Mouse (Mus musculus): ENCODE results near the gene Mcemp1. TPM values are rescaled to one million over a fixed set of nuclear protein-coding genes. Genes with fewer than 3 reads are reported as not detected.

The Mcemp1 gene
- polyA plus RNA-seq, 1 experiment from 2014 or later = 0.28 TPM

- Histone ChIP-seq H3K27me3 (ENCODE audit: control insufficient read depth, insufficient read depth, low read length) (no peaks in the 10 kb centered on the region), H3K4me2 (ENCODE audit: low read depth, low read length) (peak within 1 kb of the TSS; percentile 64), H3K4me3 (ENCODE audit: low read depth, low read length) (peak within 1 kb of the TSS; percentile 93), H3K4me1 (ENCODE audit: control insufficient read depth, insufficient read depth, low read length) (no peaks in the 10 kb centered on the region), H3K27ac (replicated peaks; ENCODE audit: low read depth, low read length) (peak within 1 kb of the TSS; percentile 87), H3K36me3 (replicated peaks; ENCODE audit: control insufficient read depth, insufficient read depth, low read depth, low read length) (peaks cover 9% of the 10 kb centered on the region), H3K9ac (replicated peaks; ENCODE audit: low read length) (peak within 1 kb of the TSS; percentile 94), H3K9me3 (replicated peaks; ENCODE audit: control insufficient read depth, low read length) (no peaks in the 10 kb centered on the region)
- DNase-seq (ENCODE audit: low spot score) (peak; percentile 95), ATAC-seq (replicated peaks; ENCODE audit: insufficient number of reproducible peaks, low FRiP score, low TSS enrichment, low read depth) (peak; percentile 81)
- WGBS = under 1% methylated on average over 61 of the region's 61 CpGs
These were observed 10.8 kb downstream of the Mcemp1 start, which contains the start of gene Trappc5 for GRCm38 (mm10) chr8:3676131-3676992. TSS of gene Trappc5 (plus strand) at chr8:3676299.

GRCm38 (mm10) chr8:3676993-3677579 lies 11.5 kb downstream of the Mcemp1 start:
- Histone ChIP-seq H3K4me1 (ENCODE audit: control insufficient read depth, insufficient read depth, low read length) (no peaks in the 10 kb centered on the region), H3K27me3 (ENCODE audit: control insufficient read depth, insufficient read depth, low read length) (no peaks in the 10 kb centered on the region), H3K4me3 (ENCODE audit: low read depth, low read length) (peak overlapping the region; percentile 93), H3K27ac (replicated peaks; ENCODE audit: low read depth, low read length) (peak overlapping the region; percentile 87; the same call in 1 of the 2 replicates), H3K9me3 (replicated peaks; ENCODE audit: control insufficient read depth, low read length) (no peaks in the 10 kb centered on the region), H3K36me3 (replicated peaks; ENCODE audit: control insufficient read depth, insufficient read depth, low read depth, low read length) (peaks cover 9% of the 10 kb centered on the region), H3K9ac (replicated peaks; ENCODE audit: low read length) (peak overlapping the region; percentile 94), H3K4me2 (ENCODE audit: low read depth, low read length) (peak overlapping the region; percentile 64)
- ATAC-seq (replicated peaks; ENCODE audit: insufficient number of reproducible peaks, low FRiP score, low TSS enrichment, low read depth) (no peak), DNase-seq (ENCODE audit: low spot score) (peak; percentile 18)
- 6% methylated on average over 15 of the region's 15 CpGs for WGBS

- no peak overlapping the region for H3K4me3 ChIP-seq (ENCODE audit: low read depth, low read length)
- no peaks in the 10 kb centered on the region for H3K27me3 ChIP-seq (ENCODE audit: control insufficient read depth, insufficient read depth, low read length)
- H3K9me3 ChIP-seq (replicated peaks; ENCODE audit: control insufficient read depth, low read length) = no peaks in the 10 kb centered on the region
- no peaks in the 10 kb centered on the region for H3K4me1 ChIP-seq (ENCODE audit: control insufficient read depth, insufficient read depth, low read length)
- no peak overlapping the region for H3K27ac ChIP-seq (replicated peaks; ENCODE audit: low read depth, low read length)
- WGBS = 96% methylated on average over 23 of the region's 23 CpGs
- no peak overlapping the region for H3K9ac ChIP-seq (replicated peaks; ENCODE audit: low read length)
- ATAC-seq (replicated peaks; ENCODE audit: insufficient number of reproducible peaks, low FRiP score, low TSS enrichment, low read depth) (no peak), DNase-seq (ENCODE audit: low spot score) (no peak)
- H3K4me2 ChIP-seq (ENCODE audit: low read depth, low read length) = no peak overlapping the region
- peaks cover 9% of the 10 kb centered on the region for H3K36me3 ChIP-seq (replicated peaks; ENCODE audit: control insufficient read depth, insufficient read depth, low read depth, low read length)
These were observed 13.3 kb downstream of the Mcemp1 start for GRCm38 (mm10) chr8:3678831-3679230.

- no peak overlapping the region for H3K27ac ChIP-seq (replicated peaks; ENCODE audit: low read depth, low read length)
- H3K27me3 ChIP-seq (ENCODE audit: control insufficient read depth, insufficient read depth, low read length) = no peaks in the 10 kb centered on the region
- H3K36me3 ChIP-seq (replicated peaks; ENCODE audit: control insufficient read depth, insufficient read depth, low read depth, low read length) = peaks cover 9% of the 10 kb centered on the region
- no peaks in the 10 kb centered on the region for H3K4me1 ChIP-seq (ENCODE audit: control insufficient read depth, insufficient read depth, low read length)
- DNase-seq (ENCODE audit: low spot score) (no peak), ATAC-seq (replicated peaks; ENCODE audit: insufficient number of reproducible peaks, low FRiP score, low TSS enrichment, low read depth) (no peak)
- no peak overlapping the region for H3K4me2 ChIP-seq (ENCODE audit: low read depth, low read length)
- 95% methylated on average over 23 of the region's 23 CpGs for WGBS
- no peak overlapping the region for H3K9ac ChIP-seq (replicated peaks; ENCODE audit: low read length)
- no peaks in the 10 kb centered on the region for H3K9me3 ChIP-seq (replicated peaks; ENCODE audit: control insufficient read depth, low read length)
- no peak overlapping the region for H3K4me3 ChIP-seq (ENCODE audit: low read depth, low read length)
These were observed 13.7 kb downstream of the Mcemp1 start for GRCm38 (mm10) chr8:3679236-3679635.

GRCm38 (mm10) chr8:3679656-3680055 lies 14.1 kb downstream of the Mcemp1 start:
- DNase-seq (ENCODE audit: low spot score) = no peak
- WGBS = 94% methylated on average over 5 of the region's 5 CpGs
- H3K27me3 ChIP-seq (ENCODE audit: control insufficient read depth, insufficient read depth, low read length) = no peaks in the 10 kb centered on the region
- no peak overlapping the region for H3K4me2 ChIP-seq (ENCODE audit: low read depth, low read length)
- no peak overlapping the region for H3K27ac ChIP-seq (replicated peaks; ENCODE audit: low read depth, low read length)
- H3K9me3 ChIP-seq (replicated peaks; ENCODE audit: control insufficient read depth, low read length) = no peaks in the 10 kb centered on the region
- no peak overlapping the region for H3K9ac ChIP-seq (replicated peaks; ENCODE audit: low read length)
- peaks cover 9% of the 10 kb centered on the region for H3K36me3 ChIP-seq (replicated peaks; ENCODE audit: control insufficient read depth, insufficient read depth, low read depth, low read length)
- no peak overlapping the region for H3K4me3 ChIP-seq (ENCODE audit: low read depth, low read length)
- H3K4me1 ChIP-seq (ENCODE audit: control insufficient read depth, insufficient read depth, low read length) = no peaks in the 10 kb centered on the region
- no peak for ATAC-seq (replicated peaks; ENCODE audit: insufficient number of reproducible peaks, low FRiP score, low TSS enrichment, low read depth)

GRCm38 (mm10) chr8:3682435-3682834 lies 16.9 kb downstream of the Mcemp1 start:
- no peak overlapping the region for H3K27ac ChIP-seq (replicated peaks; ENCODE audit: low read depth, low read length)
- H3K36me3 ChIP-seq (replicated peaks; ENCODE audit: control insufficient read depth, insufficient read depth, low read depth, low read length) = peaks cover 9% of the 10 kb centered on the region
- 89% methylated on average over 5 of the region's 5 CpGs for WGBS
- ATAC-seq (replicated peaks; ENCODE audit: insufficient number of reproducible peaks, low FRiP score, low TSS enrichment, low read depth) (no peak), DNase-seq (ENCODE audit: low spot score) (no peak)
- H3K9me3 ChIP-seq (replicated peaks; ENCODE audit: control insufficient read depth, low read length) = no peaks in the 10 kb centered on the region
- no peaks in the 10 kb centered on the region for H3K27me3 ChIP-seq (ENCODE audit: control insufficient read depth, insufficient read depth, low read length)
- no peaks in the 10 kb centered on the region for H3K4me1 ChIP-seq (ENCODE audit: control insufficient read depth, insufficient read depth, low read length)
- no peak overlapping the region for H3K9ac ChIP-seq (replicated peaks; ENCODE audit: low read length)
- H3K4me3 ChIP-seq (ENCODE audit: low read depth, low read length) = no peak overlapping the region
- H3K4me2 ChIP-seq (ENCODE audit: low read depth, low read length) = no peak overlapping the region

GRCm38 (mm10) chr8:3683408-3684176 lies 18.0 kb downstream of the Mcemp1 start:
- no peaks in the 10 kb centered on the region for H3K4me1 ChIP-seq (ENCODE audit: control insufficient read depth, insufficient read depth, low read length)
- H3K9me3 ChIP-seq (replicated peaks; ENCODE audit: control insufficient read depth, low read length) = no peaks in the 10 kb centered on the region
- H3K27ac ChIP-seq (replicated peaks; ENCODE audit: low read depth, low read length) = no peak overlapping the region
- no peak overlapping the region for H3K4me3 ChIP-seq (ENCODE audit: low read depth, low read length)
- DNase-seq (ENCODE audit: low spot score) = no peak
- H3K36me3 ChIP-seq (replicated peaks; ENCODE audit: control insufficient read depth, insufficient read depth, low read depth, low read length) = peaks cover 9% of the 10 kb centered on the region
- H3K4me2 ChIP-seq (ENCODE audit: low read depth, low read length) = no peak overlapping the region
- no peak overlapping the region for H3K9ac ChIP-seq (replicated peaks; ENCODE audit: low read length)
- ATAC-seq (replicated peaks; ENCODE audit: insufficient number of reproducible peaks, low FRiP score, low TSS enrichment, low read depth) = no peak
- H3K27me3 ChIP-seq (ENCODE audit: control insufficient read depth, insufficient read depth, low read length) = no peaks in the 10 kb centered on the region
- WGBS = 74% methylated on average over 6 of the region's 6 CpGs

Data from embryonic facial prominence, embryonic 11.5 days (tissue).